Mouse (Mus musculus) liver, embryonic 14.5 days (tissue): ENCODE results near the gene Stoml3. TPM values are rescaled to one million over a fixed set of nuclear protein-coding genes. Genes with fewer than 3 reads are reported as not detected.

Source experiments
- ATAC-seq: fragments of 200-750 bp; cut with Nextera tagmentation; 2 replicates; pipeline ENCODE4 v1.8.0; 2017; ENCODE audit warnings: moderate number of reproducible peaks, mild to moderate bottlenecking, moderate library complexity; ENCODE audit not compliant: insufficient read depth
- DNase-seq, 3 experiments: peaks; one replicate each; pipeline ENCODE4 v3.0.0-alpha.2; 2012 to 2013; ENCODE audit warnings: low read depth in 3 of 3, low spot score in 3 of 3
- H3K27ac ChIP-seq: fragments of 300-500 bp; sonication (generic); 2 replicates; pipeline ENCODE4 v1.5.1; 2014; ENCODE audit warnings: moderate library complexity, mild to moderate bottlenecking, control low read depth, inconsistent platforms
- H3K27me3 ChIP-seq: fragments of 300-500 bp; sonication (generic); 2 replicates; pipeline ENCODE4 v1.6.1; 2014; ENCODE audit warnings: mild to moderate bottlenecking, low read length, moderate library complexity; ENCODE audit not compliant: control insufficient read depth, insufficient read depth
- H3K36me3 ChIP-seq: fragments of 300-500 bp; sonication (generic); replicated peaks from 2 replicates; pipeline ENCODE4 v1.6.1; 2014; ENCODE audit warnings: low read depth; ENCODE audit not compliant: control insufficient read depth, insufficient read depth
- H3K4me1 ChIP-seq, 2 experiments: fragments of 200-500 bp in 1 of 2; fragments of 300-500 bp in 1 of 2; sonication (generic) in 1 of 2; replicated peaks; 2 replicates each; pipeline ENCODE4 v1.6.1; 2012 to 2014; ENCODE audit warnings: antibody characterized with exemption in 1 of 2, inconsistent platforms in 1 of 2, low read length in 1 of 2; ENCODE audit not compliant: control insufficient read depth in 2 of 2, insufficient read depth in 2 of 2
- H3K4me2 ChIP-seq: fragments of 300-500 bp; sonication (generic); 2 replicates; pipeline ENCODE4 v1.6.1; 2014; ENCODE audit warnings: low read depth, mild to moderate bottlenecking, control low read depth, moderate library complexity
- H3K4me3 ChIP-seq, 2 experiments: fragments of 200-500 bp in 1 of 2; fragments of 300-500 bp in 1 of 2; sonication (generic) in 1 of 2; 2 replicates each; pipeline ENCODE4 v1.5.1; 2012 to 2014; ENCODE audit warnings: low read depth in 2 of 2, low read length in 2 of 2, mild to moderate bottlenecking in 2 of 2, control low read depth in 1 of 2, inconsistent platforms in 1 of 2, moderate library complexity in 1 of 2; ENCODE audit not compliant: insufficient read depth in 1 of 2
- H3K9ac ChIP-seq: fragments of 300-500 bp; sonication (generic); replicated peaks from 2 replicates; pipeline ENCODE4 v1.6.1; 2014; ENCODE audit warnings: mild to moderate bottlenecking, control low read depth, moderate library complexity
- H3K9me3 ChIP-seq: fragments of 300-500 bp; sonication (generic); 2 replicates; pipeline ENCODE4 v1.6.1; 2016; ENCODE audit warnings: low read length, mixed read lengths; ENCODE audit not compliant: control insufficient read depth
- CTCF ChIP-seq: IDR thresholded peaks from 2 replicates; pipeline ENCODE4 v1.5.1; 2016; ENCODE audit warnings: antibody characterized with exemption, low read depth, control low read depth
- EP300 ChIP-seq: IDR thresholded peaks from 2 replicates; pipeline ENCODE4 v1.6.1; 2016; ENCODE audit warnings: antibody characterized with exemption, low read depth
- WGBS: fragments of 180-500 bp; shearing (Covaris S2); extraction: QIAGEN DNeasy Blood & Tissue Kit; methylation state at CpG from one replicate; pipeline ENCODE4 v1.1.7; 2014; ENCODE audit not compliant: insufficient replicate concordance; 5-methylcytosine and 5-hydroxymethylcytosine counted together
- polyA plus RNA-seq, 2 experiments: library from polyadenylated mRNA; depleted of rRNA in 1 of 2; stranded (reverse) in 1 of 2; unstranded in 1 of 2; fragments of >200 nt; fragmentation: Nextera tagmentation in 1 of 2; extraction: Ambion mirVana in 1 of 2; gene quantifications; 2 replicates each; pipeline versions ENCODE4 v1.2.1 to v1.2.3; 2012 to 2014

The Stoml3 gene
- polyA plus RNA-seq, 2 experiments: not detected

DNA sequence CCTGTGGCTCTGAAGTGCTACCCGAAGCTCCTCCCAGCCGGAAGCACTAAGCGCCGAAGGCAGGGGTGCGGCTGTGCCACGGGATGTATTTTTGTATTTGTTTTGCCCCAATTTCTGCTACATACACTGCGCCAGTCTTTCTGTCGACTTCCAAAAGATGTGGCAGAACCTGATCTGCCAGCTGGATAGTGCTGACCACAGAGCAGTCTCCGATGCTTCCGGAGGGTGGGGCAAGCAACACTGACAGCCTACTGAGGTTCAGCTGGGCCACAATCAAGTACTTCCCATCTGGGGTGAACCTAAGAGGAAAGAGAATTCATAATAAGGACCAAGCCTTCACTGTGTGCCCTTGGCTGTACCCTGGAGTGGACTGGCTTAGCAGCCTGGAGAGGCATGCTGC is 36.1 kb upstream of the Stoml3 start:
- Histone ChIP-seq H3K36me3 (peaks cover 6% of the 10 kb centered on the region), H3K4me2 (no peak overlapping the region), H3K9ac (no peak overlapping the region), H3K4me1 (no peaks in the 10 kb centered on the region), H3K27me3 (no peaks in the 10 kb centered on the region), H3K9me3 (no peaks in the 10 kb centered on the region), H3K27ac (no peak overlapping the region), H3K4me3 (no peak overlapping the region)
- TF ChIP-seq CTCF: no peak
- no peak for TF ChIP-seq EP300
- 79% methylated on average over 10 of the region's 10 CpGs for WGBS
- no peak for ATAC-seq
- no peak for DNase-seq

- Histone ChIP-seq H3K36me3 (peaks cover 10% of the 10 kb centered on the region), H3K9ac (no peak overlapping the region), H3K9me3 (no peaks in the 10 kb centered on the region), H3K4me3 (no peak overlapping the region), H3K4me1 (no peaks in the 10 kb centered on the region), H3K4me2 (no peak overlapping the region), H3K27ac (no peak overlapping the region), H3K27me3 (no peaks in the 10 kb centered on the region)
- ATAC-seq (no peak), DNase-seq (no peak)
- TF ChIP-seq EP300 (no peak), CTCF (no peak)
- WGBS: 74% methylated on average over 7 of the region's 7 CpGs
Measured at GRCm38 (mm10) chr3:53453346-53453745, 35.1 kb upstream of the Stoml3 start.

- TF ChIP-seq CTCF (no peak), EP300 (no peak)
- DNase-seq (no peak), ATAC-seq (no peak)
- WGBS: 73% methylated on average over 6 of the region's 6 CpGs
- Histone ChIP-seq H3K36me3 (peaks cover 10% of the 10 kb centered on the region), H3K9ac (no peak overlapping the region), H3K27ac (no peak overlapping the region), H3K4me1 (no peaks in the 10 kb centered on the region), H3K27me3 (no peaks in the 10 kb centered on the region), H3K4me2 (no peak overlapping the region), H3K9me3 (no peaks in the 10 kb centered on the region), H3K4me3 (no peak overlapping the region)
Measured at GRCm38 (mm10) chr3:53454005-53454404, 34.4 kb upstream of the Stoml3 start.

DNA sequence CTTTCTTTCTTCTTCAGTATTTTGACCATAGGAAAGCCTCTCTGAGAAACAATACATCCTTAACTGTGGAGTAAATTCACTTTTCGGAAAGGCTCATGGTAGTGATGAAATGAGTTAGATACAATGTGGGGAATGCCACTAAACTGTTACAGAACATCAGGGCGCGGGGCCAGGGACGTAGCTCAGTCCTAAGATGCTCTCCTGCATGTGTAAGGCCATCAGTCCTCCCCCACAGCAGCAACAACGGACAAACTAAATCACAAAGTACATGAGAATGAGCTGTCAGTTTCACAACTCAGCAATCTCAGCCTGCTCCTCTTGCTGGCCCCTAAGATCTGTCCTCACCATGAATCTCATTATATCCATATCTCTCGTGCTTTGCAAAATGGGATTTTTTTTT is 33.9 kb upstream of the Stoml3 start:
- Histone ChIP-seq H3K4me2 (no peak overlapping the region), H3K4me1 (no peaks in the 10 kb centered on the region), H3K9me3 (no peaks in the 10 kb centered on the region), H3K4me3 (no peak overlapping the region), H3K36me3 (peaks cover 10% of the 10 kb centered on the region), H3K27me3 (no peaks in the 10 kb centered on the region), H3K9ac (no peak overlapping the region), H3K27ac (no peak overlapping the region)
- ATAC-seq: no peak
- DNase-seq: no peak
- WGBS: 77% methylated on average over 6 of the region's 6 CpGs
- TF ChIP-seq CTCF (no peak), EP300 (no peak)

- no peaks in the 10 kb centered on the region for H3K9me3 ChIP-seq
- ATAC-seq (no peak), DNase-seq (no peak)
- H3K36me3 ChIP-seq: peaks cover 10% of the 10 kb centered on the region
- H3K9ac ChIP-seq: no peak overlapping the region
- no peaks in the 10 kb centered on the region for H3K27me3 ChIP-seq
- no peak overlapping the region for H3K4me3 ChIP-seq
- no peak overlapping the region for H3K4me2 ChIP-seq
- WGBS: 77% methylated on average over 7 of the region's 7 CpGs
- H3K27ac ChIP-seq: no peak overlapping the region
- TF ChIP-seq CTCF (no peak), EP300 (no peak)
- H3K4me1 ChIP-seq: no peaks in the 10 kb centered on the region
Measured at GRCm38 (mm10) chr3:53454984-53455383, 33.5 kb upstream of the Stoml3 start.
